Mouse (Mus musculus): ENCODE results near the gene E2f1. TPM values are rescaled to one million over a fixed set of nuclear protein-coding genes. Genes with fewer than 3 reads are reported as not detected.
A peak's percentile ranks its signal among the peaks of the same experiment; 100 is the strongest.

Gene E2f1
- total RNA-seq, 2 experiments from 2014 or later, result 5.4 to 5.7 TPM

- H3K27ac ChIP-seq, result no peak overlapping the region
- no peak overlapping the region for H3K4me3 ChIP-seq
- peak; percentile 24 for TF ChIP-seq CTCF (conservative IDR thresholded peaks at IDR 0.05)
- DNase-seq (ENCODE audit: low spot score in 2 of 2), result no peak
These were observed 30.9 kb upstream of the E2f1 start for GRCm38 (mm10) chr2:154600586-154600985.

GRCm38 (mm10) chr2:154597399-154597798 lies 27.7 kb upstream of the E2f1 start:
- Histone ChIP-seq H3K27ac (no peak overlapping the region), H3K4me3 (no peak overlapping the region)
- DNase-seq (ENCODE audit: low spot score in 2 of 2), result no peak
- no peak for TF ChIP-seq CTCF (conservative IDR thresholded peaks at IDR 0.05)

- no peak for TF ChIP-seq CTCF (conservative IDR thresholded peaks at IDR 0.05)
- no peak overlapping the region for H3K4me3 ChIP-seq
- no peak for DNase-seq (ENCODE audit: low spot score in 2 of 2)
- H3K27ac ChIP-seq, result no peak overlapping the region
These were observed 26.1 kb upstream of the E2f1 start for GRCm38 (mm10) chr2:154595775-154596174.

- Histone ChIP-seq H3K4me3 (no peak overlapping the region), H3K27ac (no peak overlapping the region)
- no peak for DNase-seq (ENCODE audit: low spot score in 2 of 2)
- peak; percentile 75 for TF ChIP-seq CTCF (conservative IDR thresholded peaks at IDR 0.05)
These were observed 23.3 kb upstream of the E2f1 start for GRCm38 (mm10) chr2:154593025-154593424.

- Histone ChIP-seq H3K27ac (no peak overlapping the region), H3K4me3 (no peak overlapping the region)
- no peak for TF ChIP-seq CTCF (conservative IDR thresholded peaks at IDR 0.05)
- DNase-seq (ENCODE audit: low spot score in 2 of 2), result no peak
These were observed 21.5 kb upstream of the E2f1 start for GRCm38 (mm10) chr2:154591239-154591638.

- DNase-seq (ENCODE audit: low spot score in 2 of 2), result no peak
- H3K4me3 ChIP-seq, result no peak overlapping the region
- H3K27ac ChIP-seq, result no peak overlapping the region
- no peak for TF ChIP-seq CTCF (conservative IDR thresholded peaks at IDR 0.05)
These were observed 19.4 kb upstream of the E2f1 start for GRCm38 (mm10) chr2:154589051-154589450.

- DNase-seq (ENCODE audit: low spot score in 2 of 2), result peak in 1 of 2 experiments; percentile 47
- TF ChIP-seq CTCF (conservative IDR thresholded peaks at IDR 0.05), result peak; percentile 66
- no peak overlapping the region for H3K27ac ChIP-seq
- H3K4me3 ChIP-seq, result no peak overlapping the region
These were observed 16.7 kb upstream of the E2f1 start for GRCm38 (mm10) chr2:154586405-154586804.

GRCm38 (mm10) chr2:154584931-154585601 lies 15.4 kb upstream of the E2f1 start:
- DNase-seq (ENCODE audit: low spot score in 2 of 2), result no peak

GRCm38 (mm10) chr2:154583906-154584872 lies 14.5 kb upstream of the E2f1 start:
- Histone ChIP-seq H3K4me3 (no peak overlapping the region), H3K27ac (peak overlapping the region; percentile 43; the same call in 1 of the 2 replicates)
- DNase-seq (ENCODE audit: low spot score in 2 of 2), result peak; percentile 93 to 94
- TF ChIP-seq CTCF (conservative IDR thresholded peaks at IDR 0.05), result no peak

More at GRCm38 (mm10) chr2:154584931-154585601, 15.4 kb upstream of the E2f1 start:
- H3K4me3 ChIP-seq, result no peak overlapping the region
- peak overlapping the region; percentile 43; the same call in 1 of the 2 replicates for H3K27ac ChIP-seq
- no peak for TF ChIP-seq CTCF (conservative IDR thresholded peaks at IDR 0.05)

- Histone ChIP-seq H3K27ac (no peak overlapping the region), H3K4me3 (no peak overlapping the region)
- no peak for DNase-seq (ENCODE audit: low spot score in 2 of 2)
- peak; percentile 39 for TF ChIP-seq CTCF (conservative IDR thresholded peaks at IDR 0.05)
These were observed 11.7 kb upstream of the E2f1 start for GRCm38 (mm10) chr2:154581421-154581820.

- no peak for DNase-seq (ENCODE audit: low spot score in 2 of 2)
- Histone ChIP-seq H3K4me3 (no peak overlapping the region), H3K27ac (no peak overlapping the region)
- no peak for TF ChIP-seq CTCF (conservative IDR thresholded peaks at IDR 0.05)
These were observed 10.9 kb upstream of the E2f1 start for GRCm38 (mm10) chr2:154580586-154580985.

GRCm38 (mm10) chr2:154577744-154578067 lies 8.0 kb upstream of the E2f1 start:
- Histone ChIP-seq H3K27ac (no peak overlapping the region), H3K4me3 (no peak overlapping the region)
- DNase-seq (ENCODE audit: low spot score in 2 of 2), result no peak
- TF ChIP-seq CTCF (conservative IDR thresholded peaks at IDR 0.05), result no peak

All from layer of hippocampus, adult 2 months (tissue).